Mouse (Mus musculus) hindbrain, embryonic 16.5 days (tissue): ENCODE data around the gene Midn. TPM values are rescaled to one million over a fixed set of nuclear protein-coding genes. Genes with fewer than 3 reads are reported as not detected.
A peak's percentile ranks its signal among the peaks of the same experiment; 100 is the strongest.

Experiments used
- ATAC-seq: fragments of 200-750 bp; cut with Nextera tagmentation; 2 replicates; pipeline ENCODE4 v1.8.0; 2017; ENCODE audit warnings: moderate TSS enrichment, moderate library complexity
- H3K27ac ChIP-seq: fragments of 300-500 bp; sonication (generic); 2 replicates; pipeline ENCODE4 v1.5.1; 2014; ENCODE audit warnings: low read depth, mild to moderate bottlenecking, control low read depth, low read length, moderate library complexity
- H3K27me3 ChIP-seq: fragments of 300-500 bp; sonication (generic); replicated peaks from 2 replicates; pipeline ENCODE4 v1.6.1; 2014; ENCODE audit warnings: low read length; ENCODE audit not compliant: control insufficient read depth, insufficient read depth
- H3K36me3 ChIP-seq: fragments of 300-500 bp; sonication (generic); 2 replicates; pipeline ENCODE4 v1.6.1; 2014; ENCODE audit warnings: mild to moderate bottlenecking, low read length, moderate library complexity, mixed read lengths; ENCODE audit not compliant: control insufficient read depth, insufficient read depth
- H3K4me1 ChIP-seq: fragments of 300-500 bp; sonication (generic); 2 replicates; pipeline ENCODE4 v1.6.1; 2014; ENCODE audit warnings: low read depth, low read length; ENCODE audit not compliant: control insufficient read depth, insufficient read depth
- H3K4me2 ChIP-seq: fragments of 300-500 bp; sonication (generic); 2 replicates; pipeline ENCODE4 v1.6.1; 2014; ENCODE audit warnings: mild to moderate bottlenecking, low read length, control low read depth, moderate library complexity
- H3K4me3 ChIP-seq: fragments of 300-500 bp; sonication (generic); 2 replicates; pipeline ENCODE4 v1.5.1; 2014; ENCODE audit warnings: mild to moderate bottlenecking, low read length, control low read depth, moderate library complexity
- H3K9ac ChIP-seq: fragments of 300-500 bp; sonication (generic); 2 replicates; pipeline ENCODE4 v1.6.1; 2014; ENCODE audit warnings: low read depth, mild to moderate bottlenecking, control low read depth, low read length, moderate library complexity
- H3K9me3 ChIP-seq: fragments of 300-500 bp; sonication (generic); 2 replicates; pipeline ENCODE4 v1.6.1; 2014; ENCODE audit warnings: mild to moderate bottlenecking, low read length, moderate library complexity; ENCODE audit not compliant: control insufficient read depth
- WGBS: fragments of 180-500 bp; shearing (Covaris S2); extraction: QIAGEN DNeasy Blood & Tissue Kit; methylation state at CpG from one replicate; pipeline ENCODE4 v1.1.7; 2014; 5-methylcytosine and 5-hydroxymethylcytosine counted together
- polyA plus RNA-seq: library from polyadenylated mRNA; unstranded; fragments of >200 nt; fragmentation: Nextera tagmentation; extraction: Ambion mirVana; gene quantifications from 2 replicates; pipeline ENCODE4 v1.2.1, GENCODE M21; 2015

Midn gene
- polyA plus RNA-seq, 1 experiment from 2014 or later: 16.0 TPM

- Histone ChIP-seq H3K9me3 (no peaks in the 10 kb centered on the region), H3K36me3 (peaks cover 15% of the 10 kb centered on the region), H3K4me1 (peaks cover 26% of the 10 kb centered on the region), H3K4me2 (no peak overlapping the region), H3K4me3 (no peak overlapping the region), H3K27me3 (no peaks in the 10 kb centered on the region), H3K27ac (no peak overlapping the region), H3K9ac (0 out of 2 replicates have a peak overlapping the region, but pooled peaks have one; percentile 5)
- 22% methylated on average over 3 of the region's 4 CpGs for WGBS
- no peak for ATAC-seq
Observed at GRCm38 (mm10) chr10:80175536-80176269, 27.6 kb downstream of the Midn start.

DNA sequence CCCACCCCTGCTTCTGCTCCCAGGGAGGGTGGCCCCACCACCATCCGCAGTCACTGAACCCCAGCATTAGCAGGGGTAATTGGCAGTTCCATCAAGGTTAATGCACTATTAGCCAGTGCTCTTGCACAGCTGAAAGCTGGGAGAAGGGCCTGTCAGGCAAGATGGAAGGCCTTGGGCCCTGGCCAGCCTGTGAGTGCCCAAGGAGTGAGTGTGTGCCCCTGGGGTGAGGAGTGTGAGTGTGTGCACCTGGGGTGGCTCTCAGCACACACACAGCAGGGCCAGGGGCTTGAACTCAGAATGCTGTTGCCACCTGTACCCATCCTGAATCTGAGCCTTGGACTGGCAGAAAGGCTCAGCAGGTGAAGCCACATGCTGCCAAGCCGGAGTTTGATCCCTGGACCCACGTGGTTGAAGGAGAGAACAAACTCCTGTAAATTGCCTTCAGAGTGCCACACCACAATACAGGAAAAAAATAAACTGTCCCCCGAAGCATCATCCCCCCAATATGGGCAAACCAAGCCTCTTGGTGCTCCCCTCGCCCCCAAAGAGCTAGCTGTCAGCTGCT lies 28.3 kb downstream of the Midn start:
- ATAC-seq: no peak
- Histone ChIP-seq H3K27me3 (no peaks in the 10 kb centered on the region), H3K4me1 (peaks cover 32% of the 10 kb centered on the region), H3K4me2 (no peak overlapping the region), H3K4me3 (no peak overlapping the region), H3K9me3 (no peaks in the 10 kb centered on the region), H3K9ac (0 out of 2 replicates have a peak overlapping the region, but pooled peaks have one; percentile 5), H3K36me3 (peaks cover 9% of the 10 kb centered on the region), H3K27ac (no peak overlapping the region)
- WGBS: 74% methylated on average over 5 of the region's 5 CpGs

GRCm38 (mm10) chr10:80177441-80178279 lies 29.6 kb downstream of the Midn start:
- H3K4me3 ChIP-seq: no peak overlapping the region
- no peaks in the 10 kb centered on the region for H3K9me3 ChIP-seq
- H3K9ac ChIP-seq: peak overlapping the region; percentile 50; the same call in 1 of the 2 replicates
- ATAC-seq: no peak
- no peak overlapping the region for H3K4me2 ChIP-seq
- H3K4me1 ChIP-seq: peaks cover 26% of the 10 kb centered on the region
- no peaks in the 10 kb centered on the region for H3K36me3 ChIP-seq
- H3K27me3 ChIP-seq: no peaks in the 10 kb centered on the region
- WGBS: 44% methylated on average over 7 of the region's 7 CpGs
- H3K27ac ChIP-seq: 0 out of 2 replicates have a peak overlapping the region, but pooled peaks have one; percentile 16

GRCm38 (mm10) chr10:80179068-80180051 lies 31.3 kb downstream of the Midn start, which contains the start of gene Efna2:
TSS of gene Efna2 (plus strand) at chr10:80179482.
- Histone ChIP-seq H3K36me3 (no peaks in the 10 kb centered on the region), H3K9ac (peak within 1 kb of the TSS; percentile 92), H3K4me3 (peak within 1 kb of the TSS; percentile 81), H3K9me3 (no peaks in the 10 kb centered on the region), H3K27ac (peak within 1 kb of the TSS; percentile 82), H3K4me1 (peaks cover 25% of the 10 kb centered on the region), H3K4me2 (peak within 1 kb of the TSS; percentile 77), H3K27me3 (no peaks in the 10 kb centered on the region)
- WGBS: 2% methylated on average over 75 of the region's 106 CpGs
- peak; percentile 77 for ATAC-seq

DNA sequence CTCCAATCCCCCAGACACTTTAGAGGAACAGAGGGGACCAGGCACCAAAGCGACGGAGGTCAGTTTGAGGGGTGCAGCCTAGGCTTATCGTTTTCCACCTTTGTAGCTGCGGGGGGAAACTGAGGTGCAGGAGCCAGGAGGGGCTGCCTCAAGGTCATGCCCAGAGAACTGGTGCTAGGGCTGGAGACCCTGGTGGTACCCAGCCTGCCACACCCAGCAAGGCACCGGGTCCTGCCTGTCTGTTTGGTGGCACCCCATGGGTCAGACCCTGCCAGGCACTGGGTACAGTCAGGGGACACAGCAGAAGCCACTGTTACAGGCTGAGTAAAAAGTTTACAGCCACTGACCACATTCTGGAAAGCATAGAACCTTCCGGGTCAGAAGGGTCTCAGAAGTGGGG lies 32.2 kb downstream of the Midn start:
- Histone ChIP-seq H3K9me3 (no peaks in the 10 kb centered on the region), H3K4me2 (peak overlapping the region; percentile 77), H3K36me3 (no peaks in the 10 kb centered on the region), H3K27ac (no peak overlapping the region), H3K4me3 (peak overlapping the region; percentile 81), H3K9ac (peak overlapping the region; percentile 92), H3K27me3 (no peaks in the 10 kb centered on the region), H3K4me1 (peaks cover 25% of the 10 kb centered on the region)
- ATAC-seq: no peak
- 40% methylated on average over 6 of the region's 6 CpGs for WGBS

DNA sequence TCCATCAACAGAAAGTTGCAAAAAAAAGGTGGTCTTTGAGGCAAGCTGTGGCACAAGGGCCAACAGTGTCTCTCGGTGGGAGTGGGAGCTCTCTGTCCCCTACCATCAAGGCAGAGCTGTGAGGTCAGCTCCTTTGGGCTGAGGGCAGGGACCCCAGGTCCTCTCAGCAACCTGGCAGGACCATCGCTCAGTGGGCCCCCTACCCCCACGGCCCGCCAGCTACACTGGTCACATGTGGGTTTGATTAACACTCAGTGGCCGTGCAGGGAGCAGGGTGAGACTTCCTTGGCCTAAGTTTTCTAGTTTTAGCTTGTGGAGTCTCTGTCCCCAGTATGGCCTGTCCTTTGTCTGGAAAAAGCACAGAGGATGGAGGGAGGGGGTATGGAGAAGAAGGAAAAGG lies 32.8 kb downstream of the Midn start:
- H3K4me1 ChIP-seq: peaks cover 22% of the 10 kb centered on the region
- H3K27me3 ChIP-seq: no peaks in the 10 kb centered on the region
- H3K27ac ChIP-seq: no peak overlapping the region
- 28% methylated on average over 5 of the region's 5 CpGs for WGBS
- H3K4me3 ChIP-seq: peak overlapping the region; percentile 81
- ATAC-seq: no peak
- H3K9ac ChIP-seq: peak overlapping the region; percentile 92
- H3K9me3 ChIP-seq: no peaks in the 10 kb centered on the region
- peak overlapping the region; percentile 77 for H3K4me2 ChIP-seq
- no peaks in the 10 kb centered on the region for H3K36me3 ChIP-seq

DNA sequence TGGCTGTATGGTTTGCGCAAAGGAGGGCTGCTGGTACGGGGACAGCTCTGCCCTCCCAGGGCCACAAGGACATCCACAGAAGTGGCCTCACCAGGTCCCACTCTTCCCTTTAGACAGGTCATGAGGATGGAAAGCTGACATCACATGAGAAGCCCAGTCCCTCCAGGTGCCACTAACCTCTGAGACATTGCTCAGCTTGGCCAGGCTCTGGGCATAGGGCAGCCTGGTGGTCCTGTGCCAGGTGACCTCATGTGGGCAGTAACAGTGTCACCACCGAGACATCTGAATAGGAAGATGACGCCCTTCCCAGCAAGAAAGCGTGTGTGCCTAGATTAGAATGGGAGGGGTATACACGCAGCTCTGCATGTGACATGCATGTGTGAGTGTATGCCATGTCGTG lies 34.5 kb downstream of the Midn start:
- WGBS: 93% methylated on average over 7 of the region's 7 CpGs
- no peaks in the 10 kb centered on the region for H3K36me3 ChIP-seq
- no peak overlapping the region for H3K4me2 ChIP-seq
- H3K4me1 ChIP-seq: peaks cover 21% of the 10 kb centered on the region
- H3K27ac ChIP-seq: no peak overlapping the region
- H3K4me3 ChIP-seq: no peak overlapping the region
- ATAC-seq: no peak
- H3K27me3 ChIP-seq: no peaks in the 10 kb centered on the region
- H3K9ac ChIP-seq: no peak overlapping the region
- H3K9me3 ChIP-seq: no peaks in the 10 kb centered on the region

DNA sequence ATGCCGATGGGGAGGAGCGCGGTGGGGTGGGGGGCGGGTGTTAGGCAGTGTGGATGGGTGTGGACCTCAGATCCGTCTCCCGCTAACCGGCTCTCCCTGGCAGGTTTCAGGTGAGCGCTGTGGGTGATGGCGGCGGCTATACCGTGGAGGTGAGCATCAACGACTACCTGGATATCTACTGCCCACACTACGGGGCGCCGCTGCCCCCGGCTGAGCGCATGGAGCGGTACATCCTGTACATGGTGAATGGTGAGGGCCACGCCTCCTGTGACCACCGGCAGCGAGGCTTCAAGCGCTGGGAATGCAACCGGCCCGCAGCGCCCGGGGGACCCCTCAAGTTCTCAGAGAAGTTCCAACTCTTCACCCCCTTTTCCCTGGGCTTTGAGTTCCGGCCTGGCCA lies 38.6 kb downstream of the Midn start:
- 41% methylated on average over 27 of the region's 27 CpGs for WGBS

More for the DNA sequence above, 38.6 kb downstream of the Midn start:
- peaks cover 14% of the 10 kb centered on the region for H3K4me1 ChIP-seq
- H3K36me3 ChIP-seq: peaks cover 7% of the 10 kb centered on the region
- ATAC-seq: no peak
- H3K27ac ChIP-seq: no peak overlapping the region
- 0 out of 2 replicates have a peak, but pooled peaks cover 2% of the 10 kb centered on the region for H3K27me3 ChIP-seq
- H3K9me3 ChIP-seq: no peaks in the 10 kb centered on the region
- no peak overlapping the region for H3K4me3 ChIP-seq
- H3K9ac ChIP-seq: no peak overlapping the region
- no peak overlapping the region for H3K4me2 ChIP-seq
